Mouse (Mus musculus) erythroblast, embryonic 14.5 days (primary cell): ENCODE data around the gene Usf3.

Experiments used
- GATA1 ChIP-seq: IDR thresholded peaks from 2 replicates; pipeline ENCODE4 v1.6.1; 2012; ENCODE audit warnings: low read length, inconsistent platforms, mixed read lengths
- TAL1 ChIP-seq: IDR thresholded peaks from 3 replicates; pipeline ENCODE4 v1.6.1; 2012; ENCODE audit warnings: low read length, inconsistent platforms, mixed read lengths

DNA sequence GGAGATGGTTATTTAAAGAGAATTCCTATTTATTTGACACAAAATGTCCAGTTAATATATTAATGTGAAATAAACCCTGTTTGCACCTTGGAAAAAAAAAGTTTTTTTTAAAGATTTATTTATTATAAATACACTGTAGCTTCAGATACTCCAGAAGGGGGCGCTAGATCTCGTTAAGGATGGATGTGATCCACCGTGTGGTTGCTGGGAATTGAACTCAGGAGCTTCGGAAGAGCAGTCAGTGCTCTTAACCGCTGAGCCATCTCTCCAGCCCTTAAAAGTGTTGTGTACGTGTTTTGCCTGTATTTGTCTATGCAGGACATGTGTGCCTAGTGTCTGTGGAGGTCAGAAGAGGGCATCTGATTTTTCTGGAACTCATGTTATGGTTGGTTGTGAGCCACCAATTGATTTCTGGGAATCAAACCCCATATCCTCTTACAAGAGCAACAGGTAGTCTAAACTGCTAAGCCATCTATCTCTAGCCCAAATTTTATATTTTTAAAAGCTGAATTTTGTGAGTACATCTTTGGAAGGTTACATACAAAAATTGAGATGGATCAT lies 18.5 kb upstream of the Usf3 start:
- TF ChIP-seq TAL1 = no peak
- no peak for TF ChIP-seq GATA1
